Mouse (Mus musculus) thymus, adult 2 months (tissue): ENCODE measurements around the gene Jarid2.

Experiments
- CTCF ChIP-seq: fragments of 200-500 bp; IDR thresholded peaks from 2 replicates; pipeline ENCODE4 v1.5.1; 2012; ENCODE audit warnings: mild to moderate bottlenecking, control low read depth, low read length, moderate library complexity, borderline replicate concordance; ENCODE audit not compliant: control insufficient read depth, poor library complexity, insufficient read depth; ENCODE audit errors: extremely low read depth
- POLR2A ChIP-seq: fragments of 200-500 bp; IDR thresholded peaks from 2 replicates; pipeline ENCODE4 v1.6.1; 2012; ENCODE audit warnings: mild to moderate bottlenecking, low read length, control low read depth, moderate library complexity; ENCODE audit not compliant: control insufficient read depth, poor library complexity, insufficient read depth; ENCODE audit errors: extremely low read depth

DNA sequence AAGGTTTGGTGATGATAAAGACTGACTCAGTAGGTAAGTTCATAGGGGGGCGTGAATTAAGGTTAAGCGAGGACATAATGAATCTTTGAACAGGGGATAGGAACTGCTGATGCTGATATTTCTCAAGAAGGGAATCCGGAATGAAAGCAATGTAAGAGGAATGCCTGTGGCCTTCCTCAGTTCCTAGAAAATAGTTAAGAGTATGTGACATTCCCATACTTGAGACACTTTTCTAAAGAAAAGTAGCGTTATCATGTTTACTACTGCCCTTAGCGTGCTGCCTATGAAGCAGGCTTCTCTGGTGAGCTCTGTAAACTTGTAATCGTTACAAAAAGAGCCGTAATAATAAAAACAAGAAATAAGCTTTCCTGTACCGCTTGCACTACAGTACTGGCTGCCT lies 227.8 kb downstream of the Jarid2 start:
- TF ChIP-seq POLR2A = no peak
- TF ChIP-seq CTCF = no peak
